Mouse (Mus musculus) intestine, postnatal 0 days (tissue): Measurements from ENCODE around the gene Arhgef11. TPM values are rescaled to one million over a fixed set of nuclear protein-coding genes. Genes with fewer than 3 reads are reported as not detected.

Experiments used
- ATAC-seq: fragments of 200-750 bp; cut with Nextera tagmentation; 2 replicates; pipeline ENCODE4 v1.8.0; 2017; ENCODE audit warnings: mild to moderate bottlenecking, moderate TSS enrichment, moderate library complexity
- H3K27ac ChIP-seq: fragments of 300-500 bp; sonication (generic); 2 replicates; pipeline ENCODE4 v1.5.1; 2014; ENCODE audit warnings: mild to moderate bottlenecking, low read depth, low read length, moderate library complexity
- H3K27me3 ChIP-seq: fragments of 300-500 bp; sonication (generic); replicated peaks from 2 replicates; pipeline ENCODE4 v1.6.1; 2014; ENCODE audit warnings: low read length, mixed read lengths; ENCODE audit not compliant: control insufficient read depth, insufficient read depth
- H3K36me3 ChIP-seq: fragments of 300-500 bp; sonication (generic); 2 replicates; pipeline ENCODE4 v1.6.1; 2014; ENCODE audit warnings: mild to moderate bottlenecking, moderate library complexity; ENCODE audit not compliant: control insufficient read depth, insufficient read depth
- H3K4me1 ChIP-seq: fragments of 300-500 bp; sonication (generic); replicated peaks from 2 replicates; pipeline ENCODE4 v1.6.1; 2014; ENCODE audit warnings: antibody characterized with exemption, low read length, mixed read lengths; ENCODE audit not compliant: control insufficient read depth, insufficient read depth
- H3K4me2 ChIP-seq: fragments of 300-500 bp; sonication (generic); replicated peaks from 2 replicates; pipeline ENCODE4 v1.6.1; 2014; ENCODE audit warnings: low read depth, mild to moderate bottlenecking, moderate library complexity
- H3K4me3 ChIP-seq: fragments of 300-500 bp; sonication (generic); 2 replicates; pipeline ENCODE4 v1.5.1; 2014; ENCODE audit warnings: low read depth, low read length
- H3K9ac ChIP-seq: fragments of 300-500 bp; sonication (generic); 2 replicates; pipeline ENCODE4 v1.6.1; 2014; ENCODE audit warnings: mild to moderate bottlenecking, low read depth, low read length
- H3K9me3 ChIP-seq: fragments of 300-500 bp; sonication (generic); 2 replicates; pipeline ENCODE4 v1.6.1; 2016; ENCODE audit warnings: mixed run types; ENCODE audit not compliant: control insufficient read depth
- CTCF ChIP-seq: sonication (generic); IDR thresholded peaks from 2 replicates; pipeline ENCODE4 v1.5.1; 2016; ENCODE audit warnings: low read depth, mild to moderate bottlenecking, control low read depth, antibody characterized with exemption, moderate library complexity
- WGBS: fragments of 180-500 bp; shearing (Covaris S2); extraction: QIAGEN DNeasy Blood & Tissue Kit; methylation state at CpG from one replicate; pipeline ENCODE4 v1.1.7; 2014; 5-methylcytosine and 5-hydroxymethylcytosine counted together
- polyA plus RNA-seq: library from polyadenylated mRNA; unstranded; fragments of >200 nt; fragmentation: Nextera tagmentation; extraction: Ambion mirVana; gene quantifications from 2 replicates; pipeline ENCODE4 v1.2.1, GENCODE M21; 2015

The Arhgef11 gene
- polyA plus RNA-seq, 1 experiment from 2014 or later: 6.5 TPM

DNA sequence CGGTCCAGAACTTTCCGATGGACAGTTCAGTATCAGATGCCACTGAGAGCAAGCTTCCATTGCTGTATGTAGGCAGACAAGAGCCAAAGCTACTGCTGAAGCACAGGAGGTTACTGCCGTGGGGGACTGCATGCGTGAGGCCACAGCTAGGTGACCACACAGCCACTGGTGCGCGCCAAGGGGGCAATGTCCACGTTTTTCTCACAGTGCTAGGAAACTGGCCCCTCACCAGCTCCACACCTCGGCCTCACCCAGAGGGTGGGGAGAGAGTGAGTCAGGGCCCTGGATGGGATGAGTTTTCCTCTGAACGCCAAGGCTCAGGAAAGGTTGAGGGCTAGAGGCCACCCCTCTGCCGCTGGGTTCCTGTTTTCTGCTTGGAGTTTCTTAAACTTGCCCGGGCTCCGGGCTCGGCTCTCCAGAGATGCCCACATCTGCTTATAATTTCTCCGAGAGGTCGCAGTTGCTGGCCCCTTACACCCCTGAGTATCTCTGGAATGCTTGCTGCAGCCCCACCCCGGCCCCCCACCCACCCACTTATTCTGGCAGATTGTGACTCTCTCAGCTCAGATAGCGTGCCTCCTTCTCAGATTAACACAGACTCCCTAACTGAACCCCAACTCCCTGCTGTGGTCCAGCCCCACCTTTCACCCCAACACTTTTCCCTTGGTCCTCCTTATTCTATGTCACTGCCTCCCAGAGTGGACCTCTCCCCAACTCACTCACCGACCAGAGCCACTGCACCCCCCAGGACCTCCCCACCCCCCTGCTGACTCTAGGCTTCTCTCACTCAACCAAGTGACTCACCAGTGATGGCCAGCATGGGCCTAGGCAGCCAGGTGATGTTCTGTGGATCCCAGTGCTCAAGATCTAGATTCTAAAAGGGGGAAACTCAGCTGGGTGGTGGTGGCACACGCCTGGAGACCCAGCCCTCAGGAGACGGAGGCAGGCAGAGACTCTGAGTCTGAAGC lies 144.3 kb downstream of the Arhgef11 start:
- peak; percentile 59; the same call in 1 of the 2 replicates for ATAC-seq
- Histone ChIP-seq H3K9ac (no peak overlapping the region), H3K4me2 (peak overlapping the region; percentile 37), H3K4me3 (no peak overlapping the region), H3K9me3 (no peaks in the 10 kb centered on the region), H3K4me1 (0 out of 2 replicates have a peak, but pooled peaks cover 3% of the 10 kb centered on the region), H3K36me3 (no peaks in the 10 kb centered on the region), H3K27me3 (no peaks in the 10 kb centered on the region), H3K27ac (no peak overlapping the region)
- WGBS: 47% methylated on average over 20 of the region's 20 CpGs
- TF ChIP-seq CTCF: no peak

DNA sequence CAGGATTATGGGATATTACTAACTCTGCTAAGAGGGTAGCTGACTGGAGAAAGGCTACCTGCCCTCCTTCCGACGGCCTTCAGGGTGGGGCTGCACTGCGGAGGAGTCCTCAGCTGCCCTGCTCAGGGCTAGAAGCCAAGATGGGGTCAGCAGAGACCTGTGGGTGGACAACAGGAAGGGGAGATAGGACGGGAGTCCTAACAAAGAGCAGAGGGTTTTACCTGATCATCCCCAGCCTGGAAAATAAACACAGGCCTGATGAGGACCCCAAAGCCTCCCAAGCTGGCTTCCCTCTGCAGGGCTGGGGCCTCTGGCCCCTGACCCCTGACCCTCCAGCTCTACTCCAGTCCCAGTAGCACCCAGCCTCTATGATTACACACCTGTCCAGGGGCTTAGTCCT lies 145.8 kb downstream of the Arhgef11 start:
- WGBS: 56% methylated on average over 4 of the region's 4 CpGs
- no peak for ATAC-seq
- no peak overlapping the region for H3K4me3 ChIP-seq

DNA sequence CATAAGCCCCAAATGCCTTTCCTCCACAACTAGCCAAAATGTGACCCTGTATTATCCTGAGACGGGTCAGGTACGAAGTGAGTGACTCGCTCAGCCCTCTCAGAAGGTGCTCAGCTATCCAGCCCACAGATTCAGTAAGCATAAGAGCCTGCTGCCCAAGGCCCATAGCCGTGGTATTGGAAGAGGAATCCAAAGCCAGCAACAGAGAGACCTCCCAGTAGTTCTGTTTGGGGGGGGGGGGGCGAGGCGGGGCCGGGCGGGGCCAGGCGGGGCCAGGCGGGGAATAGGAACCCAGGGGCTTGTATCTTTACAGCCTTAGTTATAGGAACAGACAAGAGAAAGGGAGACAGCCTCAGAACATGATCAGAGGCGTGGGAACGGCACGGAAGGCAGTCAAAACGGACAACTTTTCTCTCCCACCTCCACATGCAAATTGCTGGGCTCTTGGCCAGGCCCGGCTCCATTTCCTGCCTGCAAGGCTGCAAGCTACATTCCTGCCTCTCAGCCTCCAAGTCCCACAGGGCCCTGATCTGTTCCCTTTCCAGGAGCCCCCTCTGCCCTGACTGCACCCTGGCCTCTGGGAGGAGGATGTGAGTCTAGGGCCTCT lies 146.4 kb downstream of the Arhgef11 start:
- Histone ChIP-seq H3K36me3 (no peaks in the 10 kb centered on the region), H3K9ac (no peak overlapping the region), H3K4me2 (peak overlapping the region; percentile 50), H3K27ac (peak overlapping the region; percentile 79), H3K27me3 (no peaks in the 10 kb centered on the region), H3K4me3 (0 out of 2 replicates have a peak overlapping the region, but pooled peaks have one; percentile 7), H3K9me3 (no peaks in the 10 kb centered on the region), H3K4me1 (0 out of 2 replicates have a peak, but pooled peaks cover 3% of the 10 kb centered on the region)
- TF ChIP-seq CTCF: peak; percentile 14; the same call in 1 of the 2 replicates
- ATAC-seq: 0 out of 2 replicates have a peak, but pooled peaks have one; percentile 17
- WGBS: 13% methylated on average over 15 of the region's 15 CpGs

More for the DNA sequence above, 145.8 kb downstream of the Arhgef11 start:
- Histone ChIP-seq H3K9ac (no peak overlapping the region), H3K27ac (0 out of 2 replicates have a peak overlapping the region, but pooled peaks have one; percentile 79), H3K4me1 (0 out of 2 replicates have a peak, but pooled peaks cover 3% of the 10 kb centered on the region), H3K4me2 (peak overlapping the region; percentile 50), H3K9me3 (no peaks in the 10 kb centered on the region), H3K27me3 (no peaks in the 10 kb centered on the region), H3K36me3 (no peaks in the 10 kb centered on the region)
- no peak for TF ChIP-seq CTCF

DNA sequence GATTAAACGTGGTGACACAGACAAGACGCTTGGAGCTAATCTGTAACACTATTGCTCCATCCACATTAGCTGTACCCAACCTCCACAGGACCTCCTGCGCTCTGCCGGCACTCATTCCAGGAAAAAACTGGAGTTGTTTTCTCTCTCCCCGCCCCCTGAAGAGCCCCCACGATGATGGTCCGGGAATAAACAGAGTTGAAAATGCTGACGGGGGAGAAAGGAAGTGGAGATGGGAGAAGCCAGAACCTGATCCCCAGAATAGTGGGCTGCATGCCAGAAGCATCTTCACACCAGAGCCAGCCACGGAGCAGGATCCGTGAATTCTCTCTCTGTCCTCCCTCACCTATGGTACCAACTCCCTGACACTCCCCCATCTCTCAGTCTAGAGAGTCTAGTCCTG lies 147.1 kb downstream of the Arhgef11 start:
- ATAC-seq: no peak
- no peaks in the 10 kb centered on the region for H3K36me3 ChIP-seq
- no peak overlapping the region; the same call in 1 of the 2 replicates for H3K9ac ChIP-seq
- no peaks in the 10 kb centered on the region for H3K27me3 ChIP-seq
- 0 out of 2 replicates have a peak overlapping the region, but pooled peaks have one; percentile 7 for H3K4me3 ChIP-seq
- H3K4me2 ChIP-seq: peak overlapping the region; percentile 50
- TF ChIP-seq CTCF: no peak
- H3K27ac ChIP-seq: peak overlapping the region; percentile 79
- 32% methylated on average over 10 of the region's 10 CpGs for WGBS
- H3K4me1 ChIP-seq: 0 out of 2 replicates have a peak, but pooled peaks cover 3% of the 10 kb centered on the region
- no peaks in the 10 kb centered on the region for H3K9me3 ChIP-seq

DNA sequence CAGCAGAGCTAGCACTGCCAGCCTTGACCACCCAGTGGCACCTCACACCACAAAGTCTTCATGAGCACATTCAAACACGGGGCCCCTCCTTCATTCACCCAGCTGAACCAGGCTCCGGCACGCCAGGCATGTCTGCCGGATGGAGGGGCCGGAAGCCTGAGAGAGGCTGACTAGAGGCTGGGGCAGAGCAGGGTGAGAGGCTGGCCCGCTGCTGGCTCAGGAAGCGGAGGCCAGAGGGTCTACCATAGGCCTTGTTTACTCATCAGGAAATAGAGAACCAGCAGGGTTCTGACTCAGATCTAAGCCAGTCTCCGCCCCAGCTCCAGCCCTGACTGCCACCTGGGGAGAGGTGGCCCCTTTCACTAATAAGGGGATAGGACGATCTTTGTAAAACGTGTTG lies 147.7 kb downstream of the Arhgef11 start:
- ATAC-seq: 0 out of 2 replicates have a peak, but pooled peaks have one; percentile 31

More for the DNA sequence above, 147.7 kb downstream of the Arhgef11 start:
- Histone ChIP-seq H3K27me3 (no peaks in the 10 kb centered on the region), H3K4me1 (0 out of 2 replicates have a peak, but pooled peaks cover 3% of the 10 kb centered on the region), H3K36me3 (no peaks in the 10 kb centered on the region), H3K4me2 (peak overlapping the region; percentile 50), H3K9me3 (no peaks in the 10 kb centered on the region), H3K27ac (peak overlapping the region; percentile 79), H3K4me3 (0 out of 2 replicates have a peak overlapping the region, but pooled peaks have one; percentile 7), H3K9ac (no peak overlapping the region)
- no peak for TF ChIP-seq CTCF
- WGBS: 26% methylated on average over 10 of the region's 10 CpGs
